Mouse (Mus musculus): Measurements from ENCODE around the gene Polr3b. TPM values are rescaled to one million over a fixed set of nuclear protein-coding genes. Genes with fewer than 3 reads are reported as not detected.

Polr3b gene
- polyA plus RNA-seq, 1 experiment: 3.2 TPM

GRCm38 (mm10) chr10:84754851-84755785 is 133.0 kb downstream of the Polr3b start:
- Histone ChIP-seq H3K4me3 (replicated peaks) (peak overlapping the region; percentile 46), H3K36me3 (replicated peaks; ENCODE audit: low read length) (no peaks in the 10 kb centered on the region), H3K4me1 (peaks cover 52% of the 10 kb centered on the region), H3K27me3 (replicated peaks) (peaks cover 93% of the 10 kb centered on the region), H3K9me3 (no peaks in the 10 kb centered on the region)
- no peak for TF ChIP-seq FLI1 (IDR thresholded peaks at IDR 0.05; ENCODE audit: low read length)
- no peak for TF ChIP-seq GATA1 (IDR thresholded peaks at IDR 0.05; ENCODE audit: borderline replicate concordance, low read length)

DNA sequence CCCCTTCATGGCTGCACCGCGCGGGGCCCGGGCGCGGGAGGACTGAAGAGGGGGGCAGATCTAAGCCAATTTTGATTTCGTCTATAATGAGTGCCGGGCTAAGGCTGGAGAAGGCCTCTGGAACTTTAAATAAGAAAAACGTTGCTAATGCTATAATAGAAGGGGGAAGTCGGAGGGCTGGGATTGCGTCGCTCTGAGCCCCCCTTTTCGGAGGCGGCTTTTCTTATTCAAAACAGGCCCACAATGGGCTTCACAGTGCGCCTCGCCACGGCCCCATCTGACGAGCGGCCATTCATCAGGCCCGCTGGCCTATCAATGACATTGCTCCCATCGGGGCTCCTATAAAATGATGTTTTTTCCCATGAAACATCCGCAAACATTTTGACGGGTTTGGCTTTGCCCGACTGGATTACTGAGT is 133.7 kb downstream of the Polr3b start, which contains the start of gene Rfx4:
Gene Rfx4, plus strand, starts transcription at position 277 of the 418 bp plus-strand sequence.
- Histone ChIP-seq H3K4me1 (peaks cover 59% of the 10 kb centered on the region), H3K4me3 (replicated peaks) (peak within 1 kb of the TSS; percentile 75), H3K9me3 (no peaks in the 10 kb centered on the region), H3K36me3 (replicated peaks; ENCODE audit: low read length) (no peaks in the 10 kb centered on the region), H3K27me3 (replicated peaks) (peaks cover 96% of the 10 kb centered on the region)
- TF ChIP-seq FLI1 (IDR thresholded peaks at IDR 0.05; ENCODE audit: low read length): no peak
- TF ChIP-seq GATA1 (IDR thresholded peaks at IDR 0.05; ENCODE audit: borderline replicate concordance, low read length): no peak

DNA sequence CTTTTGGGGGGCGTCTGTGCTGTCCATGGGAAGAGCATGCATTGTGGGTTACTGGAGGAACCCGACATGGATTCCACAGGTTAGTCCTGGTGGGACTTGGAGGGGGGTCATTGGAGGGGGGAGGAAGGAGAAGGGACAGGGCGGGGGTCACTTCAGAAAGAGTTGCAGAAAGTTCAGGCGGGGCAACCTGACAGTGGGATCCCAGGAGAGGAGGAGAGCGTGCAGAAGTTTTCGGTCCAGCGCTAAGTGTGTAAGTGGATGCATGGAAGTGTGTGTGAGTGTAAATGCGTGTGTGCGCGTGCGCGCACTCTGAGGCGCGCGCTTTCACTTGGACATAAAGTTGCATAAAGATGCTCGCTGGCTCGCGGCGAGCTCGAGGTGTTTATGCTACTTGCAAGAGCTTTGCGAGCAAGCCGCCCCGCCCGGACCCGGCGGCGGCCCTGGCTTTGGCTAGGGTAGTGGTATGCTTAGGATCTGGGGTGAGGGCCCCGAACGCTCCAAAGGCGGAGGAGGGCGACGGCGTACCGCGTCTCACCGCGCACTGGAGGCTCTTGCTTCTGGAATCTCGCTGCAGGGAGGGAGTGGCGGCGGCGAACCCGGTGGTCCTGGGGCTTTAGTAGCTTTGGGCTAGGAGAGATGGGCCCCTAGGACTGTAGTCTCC is 134.5 kb downstream of the Polr3b start:
- TF ChIP-seq FLI1 (IDR thresholded peaks at IDR 0.05; ENCODE audit: low read length): no peak
- TF ChIP-seq GATA1 (IDR thresholded peaks at IDR 0.05; ENCODE audit: borderline replicate concordance, low read length): no peak
- no peaks in the 10 kb centered on the region for H3K9me3 ChIP-seq
- H3K4me1 ChIP-seq: peaks cover 59% of the 10 kb centered on the region
- H3K36me3 ChIP-seq (replicated peaks; ENCODE audit: low read length): no peaks in the 10 kb centered on the region
- H3K27me3 ChIP-seq (replicated peaks): peaks cover 96% of the 10 kb centered on the region
- peak overlapping the region; percentile 75 for H3K4me3 ChIP-seq (replicated peaks)

- Histone ChIP-seq H3K4me1 (peaks cover 57% of the 10 kb centered on the region), H3K36me3 (replicated peaks; ENCODE audit: low read length) (no peaks in the 10 kb centered on the region), H3K4me3 (replicated peaks) (no peak overlapping the region), H3K9me3 (peaks cover 3% of the 10 kb centered on the region), H3K27me3 (replicated peaks) (peaks cover 95% of the 10 kb centered on the region)
- no peak for TF ChIP-seq FLI1 (IDR thresholded peaks at IDR 0.05; ENCODE audit: low read length)
- TF ChIP-seq GATA1 (IDR thresholded peaks at IDR 0.05; ENCODE audit: borderline replicate concordance, low read length): no peak
Observed at GRCm38 (mm10) chr10:84757426-84758199, 135.5 kb downstream of the Polr3b start.

GRCm38 (mm10) chr10:84758200-84758468 is 136.0 kb downstream of the Polr3b start:
- peaks cover 95% of the 10 kb centered on the region for H3K27me3 ChIP-seq (replicated peaks)
- no peaks in the 10 kb centered on the region for H3K36me3 ChIP-seq (replicated peaks; ENCODE audit: low read length)
- peaks cover 51% of the 10 kb centered on the region for H3K4me1 ChIP-seq
- H3K4me3 ChIP-seq (replicated peaks): no peak overlapping the region
- peaks cover 4% of the 10 kb centered on the region for H3K9me3 ChIP-seq
- no peak for TF ChIP-seq GATA1 (IDR thresholded peaks at IDR 0.05; ENCODE audit: borderline replicate concordance, low read length)
- no peak for TF ChIP-seq FLI1 (IDR thresholded peaks at IDR 0.05; ENCODE audit: low read length)

DNA sequence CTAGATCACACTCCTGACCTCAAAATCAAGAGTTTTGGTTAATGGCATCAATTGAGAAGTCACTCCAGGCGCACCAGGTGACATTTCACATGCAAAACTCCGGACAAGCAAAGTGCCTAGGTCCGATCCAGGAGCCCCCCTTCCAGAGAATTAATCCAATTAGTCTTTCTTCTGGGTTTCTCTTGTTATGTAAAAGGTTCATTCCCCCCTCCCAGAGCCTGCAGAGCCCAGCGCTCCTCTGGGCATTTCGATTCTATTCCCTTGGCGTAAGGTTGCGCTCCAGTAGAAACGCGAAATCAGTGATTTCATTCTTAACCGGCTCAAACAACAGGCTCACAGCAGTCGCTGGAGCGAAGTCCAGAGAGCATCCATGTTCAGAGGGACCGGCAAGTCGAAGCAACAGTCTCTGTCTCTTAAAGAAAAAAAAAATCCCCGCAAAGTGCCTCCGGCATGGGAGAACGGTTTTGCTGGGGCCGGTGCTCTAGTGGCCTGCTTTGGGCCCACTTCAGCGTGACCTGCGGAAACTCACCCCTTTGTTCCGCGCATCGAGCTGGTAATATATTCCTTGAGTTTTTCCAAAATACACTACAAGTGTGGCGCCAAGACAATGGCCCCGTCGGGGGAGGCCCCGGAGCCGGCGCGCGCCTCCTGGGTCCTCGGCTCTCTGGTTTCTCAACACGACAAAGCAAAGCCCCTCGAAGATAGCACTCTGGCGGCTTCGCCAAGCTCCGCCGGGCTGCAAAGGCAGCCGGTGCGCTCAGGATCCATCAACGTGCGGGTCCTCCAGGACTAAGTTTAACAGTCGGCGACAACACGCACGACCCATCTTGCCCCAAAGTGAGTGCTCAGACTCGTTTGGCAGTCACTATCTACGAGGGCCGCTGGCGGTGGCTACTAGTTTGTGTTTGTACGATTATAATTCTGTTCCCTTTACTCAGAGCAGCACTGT is 136.7 kb downstream of the Polr3b start:
- peaks cover 49% of the 10 kb centered on the region for H3K4me1 ChIP-seq
- TF ChIP-seq FLI1 (IDR thresholded peaks at IDR 0.05; ENCODE audit: low read length) (no peak), GATA1 (IDR thresholded peaks at IDR 0.05; ENCODE audit: borderline replicate concordance, low read length) (no peak)
- H3K9me3 ChIP-seq: peaks cover 4% of the 10 kb centered on the region
- peaks cover 96% of the 10 kb centered on the region for H3K27me3 ChIP-seq (replicated peaks)
- no peaks in the 10 kb centered on the region for H3K36me3 ChIP-seq (replicated peaks; ENCODE audit: low read length)
- H3K4me3 ChIP-seq (replicated peaks): no peak overlapping the region

GRCm38 (mm10) chr10:84759511-84760117 is 137.5 kb downstream of the Polr3b start:
- Histone ChIP-seq H3K4me3 (replicated peaks) (no peak overlapping the region), H3K36me3 (replicated peaks; ENCODE audit: low read length) (no peaks in the 10 kb centered on the region), H3K27me3 (replicated peaks) (peaks cover 96% of the 10 kb centered on the region), H3K9me3 (peaks cover 4% of the 10 kb centered on the region), H3K4me1 (peaks cover 47% of the 10 kb centered on the region)
- no peak for TF ChIP-seq FLI1 (IDR thresholded peaks at IDR 0.05; ENCODE audit: low read length)
- no peak for TF ChIP-seq GATA1 (IDR thresholded peaks at IDR 0.05; ENCODE audit: borderline replicate concordance, low read length)

All from megakaryocyte, embryonic 14.5 days (primary cell).